Mouse (Mus musculus): ENCODE results near the gene Sirt6. TPM values are rescaled to one million over a fixed set of nuclear protein-coding genes. Genes with fewer than 3 reads are reported as not detected.

Gene Sirt6
- polyA plus RNA-seq, 1 experiment from 2014 or later, result 28.6 TPM

- WGBS, result under 1% methylated on average over 39 of the region's 39 CpGs
- ATAC-seq (ENCODE audit: insufficient read depth, low FRiP score), result peak; percentile 93
Measured at GRCm38 (mm10) chr10:81605974-81606751, 21.4 kb downstream of the Sirt6 start, which contains the start of gene BC025920. BC025920 (plus strand) TSS chr10:81606270.

DNA sequence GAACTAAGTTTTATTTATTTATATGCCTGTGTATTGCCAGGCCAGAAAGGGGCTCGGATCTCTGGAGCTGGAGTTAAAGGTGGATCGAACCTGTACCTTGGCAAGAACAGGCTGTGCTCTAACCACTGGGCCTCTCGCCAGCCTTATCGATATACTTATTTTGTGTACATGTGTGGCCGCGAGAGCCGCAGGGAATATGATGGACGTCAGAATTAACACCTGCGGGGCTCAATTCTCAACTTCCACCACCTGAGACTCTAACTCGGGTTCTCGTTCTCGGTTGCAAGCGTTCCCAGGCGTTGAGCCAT is 22.0 kb downstream of the Sirt6 start:
- ATAC-seq (ENCODE audit: insufficient read depth, low FRiP score), result no peak
- Histone ChIP-seq H3K27ac (ENCODE audit: low read length) (peak overlapping the region; percentile 96), H3K9ac (ENCODE audit: low read length) (peak overlapping the region; percentile 68), H3K4me3 (replicated peaks; ENCODE audit: low read length) (peak overlapping the region; percentile 52), H3K36me3 (ENCODE audit: control insufficient read depth, insufficient read depth, low read length) (no peaks in the 10 kb centered on the region), H3K27me3 (ENCODE audit: control insufficient read depth, insufficient read depth, low read length) (no peaks in the 10 kb centered on the region), H3K4me2 (ENCODE audit: low read depth, low read length) (peak overlapping the region; percentile 64), H3K9me3 (replicated peaks; ENCODE audit: control insufficient read depth, low read length) (no peaks in the 10 kb centered on the region), H3K4me1 (ENCODE audit: control insufficient read depth, insufficient read depth, low read length) (peaks cover 24% of the 10 kb centered on the region)
- WGBS, result 2% methylated on average over 14 of the region's 14 CpGs

More at GRCm38 (mm10) chr10:81605974-81606751, 21.4 kb downstream of the Sirt6 start, which contains the start of gene BC025920:
- peaks cover 19% of the 10 kb centered on the region for H3K4me1 ChIP-seq (ENCODE audit: control insufficient read depth, insufficient read depth, low read length)
- no peaks in the 10 kb centered on the region for H3K36me3 ChIP-seq (ENCODE audit: control insufficient read depth, insufficient read depth, low read length)
- peak within 1 kb of the TSS; percentile 96 for H3K27ac ChIP-seq (ENCODE audit: low read length)
- H3K9ac ChIP-seq (ENCODE audit: low read length), result peak within 1 kb of the TSS; percentile 68
- 0 out of 2 replicates have a peak, but pooled peaks cover 3% of the 10 kb centered on the region for H3K9me3 ChIP-seq (replicated peaks; ENCODE audit: control insufficient read depth, low read length)
- H3K27me3 ChIP-seq (ENCODE audit: control insufficient read depth, insufficient read depth, low read length), result no peaks in the 10 kb centered on the region
- peak within 1 kb of the TSS; percentile 81 for H3K4me2 ChIP-seq (ENCODE audit: low read depth, low read length)
- H3K4me3 ChIP-seq (replicated peaks; ENCODE audit: low read length), result peak within 1 kb of the TSS; percentile 52

- peak; percentile 7; the same call in 1 of the 2 replicates for ATAC-seq (ENCODE audit: insufficient read depth, low FRiP score)
- peak overlapping the region; percentile 52 for H3K4me3 ChIP-seq (replicated peaks; ENCODE audit: low read length)
Measured at GRCm38 (mm10) chr10:81604968-81605665, 22.5 kb downstream of the Sirt6 start.

GRCm38 (mm10) chr10:81604019-81604967 is 23.3 kb downstream of the Sirt6 start:
- Histone ChIP-seq H3K4me2 (ENCODE audit: low read depth, low read length) (peak overlapping the region; percentile 64; the same call in 1 of the 2 replicates), H3K27ac (ENCODE audit: low read length) (no peak overlapping the region), H3K4me1 (ENCODE audit: control insufficient read depth, insufficient read depth, low read length) (peaks cover 32% of the 10 kb centered on the region), H3K27me3 (ENCODE audit: control insufficient read depth, insufficient read depth, low read length) (no peaks in the 10 kb centered on the region), H3K9me3 (replicated peaks; ENCODE audit: control insufficient read depth, low read length) (no peaks in the 10 kb centered on the region), H3K4me3 (replicated peaks; ENCODE audit: low read length) (0 out of 2 replicates have a peak overlapping the region, but pooled peaks have one; percentile 15), H3K36me3 (ENCODE audit: control insufficient read depth, insufficient read depth, low read length) (no peaks in the 10 kb centered on the region), H3K9ac (ENCODE audit: low read length) (peak overlapping the region; percentile 63)
- ATAC-seq (ENCODE audit: insufficient read depth, low FRiP score), result no peak
- 74% methylated on average over 12 of the region's 12 CpGs for WGBS

More at GRCm38 (mm10) chr10:81604968-81605665, 22.5 kb downstream of the Sirt6 start:
- H3K9ac ChIP-seq (ENCODE audit: low read length), result peak overlapping the region; percentile 68
- peaks cover 29% of the 10 kb centered on the region for H3K4me1 ChIP-seq (ENCODE audit: control insufficient read depth, insufficient read depth, low read length)
- WGBS, result 18% methylated on average over 29 of the region's 29 CpGs
- H3K36me3 ChIP-seq (ENCODE audit: control insufficient read depth, insufficient read depth, low read length), result no peaks in the 10 kb centered on the region
- H3K27ac ChIP-seq (ENCODE audit: low read length), result peak overlapping the region; percentile 96
- no peaks in the 10 kb centered on the region for H3K27me3 ChIP-seq (ENCODE audit: control insufficient read depth, insufficient read depth, low read length)
- H3K4me2 ChIP-seq (ENCODE audit: low read depth, low read length), result peak overlapping the region; percentile 64
- H3K9me3 ChIP-seq (replicated peaks; ENCODE audit: control insufficient read depth, low read length), result no peaks in the 10 kb centered on the region

GRCm38 (mm10) chr10:81602741-81603151 is 24.9 kb downstream of the Sirt6 start:
- Histone ChIP-seq H3K36me3 (ENCODE audit: control insufficient read depth, insufficient read depth, low read length) (no peaks in the 10 kb centered on the region), H3K4me3 (replicated peaks; ENCODE audit: low read length) (no peak overlapping the region), H3K27ac (ENCODE audit: low read length) (no peak overlapping the region), H3K4me1 (ENCODE audit: control insufficient read depth, insufficient read depth, low read length) (peaks cover 34% of the 10 kb centered on the region), H3K9ac (ENCODE audit: low read length) (no peak overlapping the region), H3K4me2 (ENCODE audit: low read depth, low read length) (no peak overlapping the region), H3K27me3 (ENCODE audit: control insufficient read depth, insufficient read depth, low read length) (no peaks in the 10 kb centered on the region), H3K9me3 (replicated peaks; ENCODE audit: control insufficient read depth, low read length) (no peaks in the 10 kb centered on the region)
- 17% methylated on average over 4 of the region's 4 CpGs for WGBS
- ATAC-seq (ENCODE audit: insufficient read depth, low FRiP score), result no peak

- Histone ChIP-seq H3K9me3 (replicated peaks; ENCODE audit: control insufficient read depth, low read length) (no peaks in the 10 kb centered on the region), H3K36me3 (ENCODE audit: control insufficient read depth, insufficient read depth, low read length) (no peaks in the 10 kb centered on the region), H3K4me2 (ENCODE audit: low read depth, low read length) (peak overlapping the region; percentile 58), H3K9ac (ENCODE audit: low read length) (peak overlapping the region; percentile 31; the same call in 1 of the 2 replicates), H3K4me1 (ENCODE audit: control insufficient read depth, insufficient read depth, low read length) (peaks cover 41% of the 10 kb centered on the region), H3K27me3 (ENCODE audit: control insufficient read depth, insufficient read depth, low read length) (no peaks in the 10 kb centered on the region), H3K4me3 (replicated peaks; ENCODE audit: low read length) (peak overlapping the region; percentile 33), H3K27ac (ENCODE audit: low read length) (peak overlapping the region; percentile 12; the same call in 1 of the 2 replicates)
- 31% methylated on average over 7 of the region's 7 CpGs for WGBS
- ATAC-seq (ENCODE audit: insufficient read depth, low FRiP score), result no peak
Measured at GRCm38 (mm10) chr10:81601396-81601905, 26.1 kb downstream of the Sirt6 start.

DNA sequence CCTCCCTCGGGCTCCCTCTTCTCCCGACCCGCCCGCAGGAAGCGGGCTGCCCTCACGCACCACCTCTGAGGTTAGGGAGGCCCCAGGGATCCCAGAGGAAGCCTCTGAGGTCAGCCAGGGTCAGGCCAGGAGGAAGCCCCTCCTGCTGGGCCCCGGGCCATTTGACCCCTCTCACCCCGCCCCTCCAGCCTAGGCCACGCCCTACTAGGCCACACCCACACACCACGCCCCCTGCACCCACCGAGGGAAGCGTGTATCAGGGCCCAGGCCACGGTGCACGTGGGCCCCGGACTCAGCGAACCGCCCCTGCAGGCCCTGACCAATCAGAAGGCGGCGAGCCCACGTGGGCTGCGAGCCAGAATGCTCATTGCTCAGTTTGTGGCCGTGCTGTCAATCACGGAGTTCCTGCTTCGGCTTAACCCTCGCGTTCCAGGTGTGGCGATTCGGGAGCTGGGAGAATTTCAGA is 26.8 kb downstream of the Sirt6 start, which contains the start of gene Tle6:
Gene Tle6, minus strand, starts transcription at position 336 of the 466 bp plus-strand sequence.
- H3K9me3 ChIP-seq (replicated peaks; ENCODE audit: control insufficient read depth, low read length), result no peaks in the 10 kb centered on the region
- WGBS, result 0% methylated on average over 28 of the region's 28 CpGs
- ATAC-seq (ENCODE audit: insufficient read depth, low FRiP score), result peak; percentile 89
- H3K27ac ChIP-seq (ENCODE audit: low read length), result peak within 1 kb of the TSS; percentile 53
- H3K4me2 ChIP-seq (ENCODE audit: low read depth, low read length), result peak within 1 kb of the TSS; percentile 58
- H3K27me3 ChIP-seq (ENCODE audit: control insufficient read depth, insufficient read depth, low read length), result no peaks in the 10 kb centered on the region
- H3K9ac ChIP-seq (ENCODE audit: low read length), result peak within 1 kb of the TSS; percentile 51
- H3K36me3 ChIP-seq (ENCODE audit: control insufficient read depth, insufficient read depth, low read length), result no peaks in the 10 kb centered on the region
- H3K4me1 ChIP-seq (ENCODE audit: control insufficient read depth, insufficient read depth, low read length), result peaks cover 45% of the 10 kb centered on the region
- peak within 1 kb of the TSS; percentile 33 for H3K4me3 ChIP-seq (replicated peaks; ENCODE audit: low read length)

- H3K27me3 ChIP-seq (ENCODE audit: control insufficient read depth, insufficient read depth, low read length), result no peaks in the 10 kb centered on the region
- H3K4me2 ChIP-seq (ENCODE audit: low read depth, low read length), result no peak overlapping the region
- no peak for ATAC-seq (ENCODE audit: insufficient read depth, low FRiP score)
- 0 out of 2 replicates have a peak overlapping the region, but pooled peaks have one; percentile 16 for H3K27ac ChIP-seq (ENCODE audit: low read length)
- no peak overlapping the region for H3K4me3 ChIP-seq (replicated peaks; ENCODE audit: low read length)
- no peaks in the 10 kb centered on the region for H3K9me3 ChIP-seq (replicated peaks; ENCODE audit: control insufficient read depth, low read length)
- H3K4me1 ChIP-seq (ENCODE audit: control insufficient read depth, insufficient read depth, low read length), result peaks cover 47% of the 10 kb centered on the region
- WGBS, result 51% methylated on average over 10 of the region's 10 CpGs
- H3K9ac ChIP-seq (ENCODE audit: low read length), result no peak overlapping the region
- H3K36me3 ChIP-seq (ENCODE audit: control insufficient read depth, insufficient read depth, low read length), result no peaks in the 10 kb centered on the region
Measured at GRCm38 (mm10) chr10:81600096-81600495, 27.5 kb downstream of the Sirt6 start.

Data from stomach, embryonic 16.5 days (tissue).